Mouse (Mus musculus) intestine, embryonic 14.5 days (tissue): ENCODE data around the gene Foxa1. TPM values are rescaled to one million over a fixed set of nuclear protein-coding genes. Genes with fewer than 3 reads are reported as not detected.

Source experiments
- ATAC-seq: fragments of 200-750 bp; cut with Nextera tagmentation; replicated peaks from 2 replicates; pipeline ENCODE4 v1.8.0; 2017; ENCODE audit warnings: low read depth, moderate number of reproducible peaks, moderate TSS enrichment, moderate library complexity; ENCODE audit not compliant: low FRiP score, low TSS enrichment
- DNase-seq: peaks from one replicate; pipeline ENCODE4 v3.0.0-alpha.2; 2018; ENCODE audit warnings: low spot score
- H3K27ac ChIP-seq: fragments of 300-500 bp; sonication (generic); 2 replicates; pipeline ENCODE4 v1.5.1; 2014; ENCODE audit warnings: low read depth, mild to moderate bottlenecking, control low read depth
- H3K27me3 ChIP-seq: fragments of 300-500 bp; sonication (generic); replicated peaks from 2 replicates; pipeline ENCODE4 v1.6.1; 2014; ENCODE audit warnings: low read length, control low read depth; ENCODE audit not compliant: control insufficient read depth, insufficient read depth
- H3K36me3 ChIP-seq: fragments of 300-500 bp; sonication (generic); 2 replicates; pipeline ENCODE4 v1.6.1; 2014; ENCODE audit warnings: low read length, control low read depth; ENCODE audit not compliant: control insufficient read depth, insufficient read depth
- H3K4me1 ChIP-seq: fragments of 300-500 bp; sonication (generic); replicated peaks from 2 replicates; pipeline ENCODE4 v1.6.1; 2014; ENCODE audit warnings: low read length, control low read depth, mixed read lengths; ENCODE audit not compliant: control insufficient read depth, insufficient read depth
- H3K4me2 ChIP-seq: fragments of 300-500 bp; sonication (generic); 2 replicates; pipeline ENCODE4 v1.6.1; 2014; ENCODE audit warnings: low read length
- H3K4me3 ChIP-seq: fragments of 300-500 bp; sonication (generic); 2 replicates; pipeline ENCODE4 v1.5.1; 2014; ENCODE audit warnings: low read depth, low read length, control low read depth, mixed read lengths
- H3K9ac ChIP-seq: fragments of 300-500 bp; sonication (generic); 2 replicates; pipeline ENCODE4 v1.6.1; 2014; ENCODE audit warnings: mild to moderate bottlenecking, low read length
- H3K9me3 ChIP-seq: fragments of 300-500 bp; sonication (generic); 2 replicates; pipeline ENCODE4 v1.6.1; 2016; ENCODE audit warnings: low read length, control low read depth; ENCODE audit not compliant: control insufficient read depth
- WGBS: fragments of 180-500 bp; shearing (Covaris S2); extraction: QIAGEN DNeasy Blood & Tissue Kit; methylation state at CpG from one replicate; pipeline ENCODE4 v1.1.7; 2014; 5-methylcytosine and 5-hydroxymethylcytosine counted together
- polyA plus RNA-seq: library from polyadenylated mRNA; unstranded; fragments of >200 nt; fragmentation: Nextera tagmentation; extraction: Ambion mirVana; gene quantifications from 2 replicates; pipeline ENCODE4 v1.2.1, GENCODE M21; 2014

The Foxa1 gene
- polyA plus RNA-seq, 1 experiment from 2014 or later: 8.4 TPM

- WGBS: 4% methylated on average over 11 of the region's 11 CpGs
These were observed 9.6 kb downstream of the Foxa1 start for GRCm38 (mm10) chr12:57536909-57537670.

DNA sequence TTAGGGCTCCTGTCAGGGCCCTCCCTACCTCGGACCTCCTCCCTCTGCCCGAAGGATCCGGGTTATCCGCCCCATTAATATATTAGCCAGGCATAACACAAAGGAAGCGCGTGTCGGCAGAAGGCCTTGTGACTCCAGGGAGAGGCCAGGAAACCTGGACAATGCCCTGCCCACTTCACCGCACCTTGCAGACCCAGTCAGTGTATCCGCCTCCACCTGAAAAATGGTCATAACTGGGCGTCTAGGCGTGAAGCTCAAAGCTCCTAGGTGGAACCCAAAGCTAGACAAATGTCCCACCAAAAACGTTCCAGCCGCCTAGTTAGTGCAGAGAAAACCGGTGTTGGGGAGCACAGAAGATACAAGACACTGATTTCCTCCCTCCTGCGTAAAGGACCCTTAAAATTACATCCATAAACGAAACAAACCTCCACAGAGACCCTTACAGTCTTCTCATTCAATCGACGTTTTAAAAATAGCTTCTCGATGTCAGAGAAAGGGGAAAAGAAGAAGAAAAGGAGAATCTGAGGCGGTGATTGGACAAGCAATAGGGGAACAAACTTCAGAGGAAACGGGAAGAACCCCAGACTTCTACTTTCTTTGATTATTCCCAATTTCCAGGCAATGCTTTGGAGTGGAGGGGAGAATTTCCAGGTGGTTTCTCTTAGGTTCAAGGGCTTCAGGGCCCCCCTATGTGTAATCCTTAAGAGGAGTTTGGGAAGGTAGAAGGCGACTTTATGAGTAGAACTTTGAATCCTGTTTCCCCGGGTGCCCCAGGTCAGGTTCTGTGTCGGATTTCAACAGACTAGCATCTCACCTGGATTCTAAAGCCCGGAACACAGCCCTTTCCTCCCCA lies 10.4 kb downstream of the Foxa1 start:
- no peaks in the 10 kb centered on the region for H3K9me3 ChIP-seq
- peak overlapping the region; percentile 83 for H3K27ac ChIP-seq
- no peaks in the 10 kb centered on the region for H3K36me3 ChIP-seq
- peak overlapping the region; percentile 11; the same call in 1 of the 2 replicates for H3K4me2 ChIP-seq
- 2% methylated on average over 25 of the region's 25 CpGs for WGBS
- H3K9ac ChIP-seq: peak overlapping the region; percentile 18; the same call in 1 of the 2 replicates
- DNase-seq (peak; percentile 78), ATAC-seq (no peak; the same call in 1 of the 2 replicates)
- no peak overlapping the region for H3K4me3 ChIP-seq
- H3K4me1 ChIP-seq: 0 out of 2 replicates have a peak, but pooled peaks cover 5% of the 10 kb centered on the region
- H3K27me3 ChIP-seq: peaks cover 88% of the 10 kb centered on the region

More at GRCm38 (mm10) chr12:57536909-57537670, 9.6 kb downstream of the Foxa1 start:
- H3K9ac ChIP-seq: 0 out of 2 replicates have a peak overlapping the region, but pooled peaks have one; percentile 18
- no peaks in the 10 kb centered on the region for H3K36me3 ChIP-seq
- peak overlapping the region; percentile 11; the same call in 1 of the 2 replicates for H3K4me2 ChIP-seq
- H3K9me3 ChIP-seq: no peaks in the 10 kb centered on the region
- H3K27ac ChIP-seq: peak overlapping the region; percentile 83; the same call in 1 of the 2 replicates
- ATAC-seq (no peak), DNase-seq (peak; percentile 76)
- H3K4me1 ChIP-seq: 0 out of 2 replicates have a peak, but pooled peaks cover 5% of the 10 kb centered on the region
- H3K27me3 ChIP-seq: peaks cover 89% of the 10 kb centered on the region
- H3K4me3 ChIP-seq: no peak overlapping the region

DNA sequence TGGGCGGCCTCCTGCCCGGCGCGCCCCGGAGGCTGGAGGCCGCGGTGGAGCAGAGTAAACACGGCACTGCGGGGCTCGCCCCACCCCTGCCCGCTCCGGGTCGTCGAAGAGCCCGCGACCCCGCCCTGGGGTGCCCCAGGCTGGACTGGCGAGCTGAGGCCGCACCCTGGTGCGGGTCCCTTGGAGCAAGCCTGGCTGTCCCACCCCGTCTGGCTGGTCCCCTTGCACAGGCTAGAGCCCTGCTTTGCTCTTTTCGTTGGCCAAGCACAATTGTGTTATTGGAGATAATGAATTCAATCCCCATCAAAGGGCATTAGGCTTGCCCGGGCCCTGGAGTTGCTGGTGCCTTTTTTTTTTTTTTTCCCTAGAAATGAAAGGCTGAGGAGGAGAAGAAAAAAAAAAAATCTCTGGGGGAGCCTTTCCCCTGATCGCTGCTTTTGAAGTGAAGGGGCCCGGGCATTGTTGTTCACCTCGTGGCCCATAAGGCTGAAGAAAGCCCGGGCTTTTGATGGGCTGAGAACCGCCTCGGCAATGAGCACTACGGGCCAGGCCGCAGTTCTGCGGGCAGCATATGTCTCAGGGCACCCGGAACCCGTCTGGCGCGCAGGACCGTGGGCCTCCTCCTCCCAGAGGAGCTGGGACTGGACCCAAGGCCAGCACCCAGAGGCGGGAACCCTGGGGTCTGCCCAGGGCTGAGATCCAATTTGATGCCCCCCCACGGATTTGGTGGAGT lies 11.7 kb downstream of the Foxa1 start:
- Histone ChIP-seq H3K36me3 (no peaks in the 10 kb centered on the region), H3K9ac (peak overlapping the region; percentile 18; the same call in 1 of the 2 replicates), H3K4me3 (no peak overlapping the region), H3K27me3 (peaks cover 84% of the 10 kb centered on the region), H3K27ac (peak overlapping the region; percentile 83), H3K4me2 (peak overlapping the region; percentile 30), H3K4me1 (0 out of 2 replicates have a peak, but pooled peaks cover 5% of the 10 kb centered on the region), H3K9me3 (no peaks in the 10 kb centered on the region)
- peak; percentile 90 for ATAC-seq
- DNase-seq: peak; percentile 77
- WGBS: under 1% methylated on average over 36 of the region's 39 CpGs

GRCm38 (mm10) chr12:57534517-57534878 lies 12.2 kb downstream of the Foxa1 start:
- Histone ChIP-seq H3K4me1 (0 out of 2 replicates have a peak, but pooled peaks cover 5% of the 10 kb centered on the region), H3K27ac (peak overlapping the region; percentile 83; the same call in 1 of the 2 replicates), H3K4me3 (no peak overlapping the region), H3K9me3 (no peaks in the 10 kb centered on the region), H3K27me3 (peaks cover 80% of the 10 kb centered on the region), H3K9ac (no peak overlapping the region), H3K4me2 (no peak overlapping the region), H3K36me3 (no peaks in the 10 kb centered on the region)
- peak; percentile 66 for DNase-seq
- WGBS: 0% methylated on average over 4 of the region's 6 CpGs
- no peak for ATAC-seq

DNA sequence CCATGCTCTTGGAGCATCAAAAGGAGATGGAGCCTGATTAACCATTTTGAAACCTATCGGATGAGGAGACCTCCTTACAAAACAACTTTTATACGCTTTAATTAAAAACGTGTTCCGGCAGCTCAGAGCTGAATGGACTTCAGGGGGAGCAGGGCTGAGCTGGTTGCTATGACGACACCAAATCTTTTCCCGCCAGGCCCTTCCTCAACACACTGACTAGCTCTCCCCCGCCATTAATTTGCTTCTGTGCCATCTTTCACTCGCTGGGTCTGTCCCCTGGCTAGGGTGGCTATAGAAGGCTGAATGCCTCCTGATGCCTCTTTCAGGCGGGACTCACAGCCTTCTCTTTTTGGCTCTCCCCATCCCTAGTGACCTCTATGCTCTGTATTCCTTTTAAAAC lies 16.2 kb downstream of the Foxa1 start:
- no peaks in the 10 kb centered on the region for H3K9me3 ChIP-seq
- DNase-seq: no peak
- 29% methylated on average over 9 of the region's 9 CpGs for WGBS

GRCm38 (mm10) chr12:57528335-57528734 lies 18.4 kb downstream of the Foxa1 start:
- Histone ChIP-seq H3K9ac (no peak overlapping the region), H3K9me3 (no peaks in the 10 kb centered on the region), H3K36me3 (no peaks in the 10 kb centered on the region), H3K4me3 (no peak overlapping the region), H3K4me1 (no peaks in the 10 kb centered on the region), H3K27me3 (peaks cover 26% of the 10 kb centered on the region), H3K27ac (no peak overlapping the region), H3K4me2 (no peak overlapping the region)
- ATAC-seq (no peak), DNase-seq (no peak)
- 56% methylated on average over 4 of the region's 4 CpGs for WGBS

More for the DNA sequence above, 16.2 kb downstream of the Foxa1 start:
- H3K27me3 ChIP-seq: peaks cover 47% of the 10 kb centered on the region
- H3K4me3 ChIP-seq: no peak overlapping the region
- no peak overlapping the region for H3K4me2 ChIP-seq
- no peaks in the 10 kb centered on the region for H3K4me1 ChIP-seq
- H3K27ac ChIP-seq: no peak overlapping the region
- ATAC-seq: no peak
- no peak overlapping the region for H3K9ac ChIP-seq
- H3K36me3 ChIP-seq: no peaks in the 10 kb centered on the region

DNA sequence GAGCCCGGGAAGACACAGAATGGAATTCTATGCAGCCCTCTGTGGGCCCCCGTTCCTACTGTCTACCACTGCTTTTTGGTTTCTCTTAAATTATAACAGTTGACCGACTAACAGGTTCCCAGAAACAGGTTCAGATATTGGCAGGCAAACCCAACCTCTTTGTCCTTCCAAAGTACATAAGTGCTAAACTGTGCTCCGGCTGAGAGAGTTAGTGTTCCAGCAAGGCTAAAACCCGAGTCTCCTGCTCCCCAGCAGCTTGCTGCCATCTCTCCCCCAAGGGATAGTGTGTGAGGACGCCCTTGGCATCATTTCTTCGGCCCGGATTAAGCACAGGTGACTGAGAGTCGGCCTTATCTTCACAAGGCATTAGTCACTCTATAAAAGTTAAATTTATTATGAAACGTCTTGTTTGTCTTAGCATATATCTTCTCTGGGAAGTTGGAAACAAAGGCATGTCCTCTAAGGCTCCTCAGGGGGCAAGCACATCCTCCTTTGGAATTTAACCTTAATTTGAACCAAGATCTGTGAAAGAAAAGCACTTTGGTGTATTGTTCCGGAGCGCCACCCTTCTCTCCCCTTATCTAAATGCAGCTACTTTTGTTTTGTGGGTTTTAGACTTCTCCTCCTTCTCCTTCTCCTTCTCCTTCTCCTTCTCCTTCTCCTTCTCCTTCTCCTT lies 30.9 kb downstream of the Foxa1 start:
- H3K4me3 ChIP-seq: no peak overlapping the region
- H3K27me3 ChIP-seq: no peaks in the 10 kb centered on the region
- no peak overlapping the region for H3K27ac ChIP-seq
- no peaks in the 10 kb centered on the region for H3K9me3 ChIP-seq
- DNase-seq (no peak), ATAC-seq (no peak; the same call in 1 of the 2 replicates)
- no peak overlapping the region for H3K4me2 ChIP-seq
- H3K36me3 ChIP-seq: no peaks in the 10 kb centered on the region
- H3K9ac ChIP-seq: no peak overlapping the region
- H3K4me1 ChIP-seq: no peaks in the 10 kb centered on the region
- whole genome bisulfite sequencing: 45% methylated on average over 12 of the region's 12 CpGs
